Mouse (Mus musculus): ENCODE measurements at regions not wholly inside any gene's neighbourhood (a gene's known extent, or its start where the extent isn't known, plus 50 kb on each side); places are given as distances from the start of the nearest gene placed in this dataset.

DNA sequence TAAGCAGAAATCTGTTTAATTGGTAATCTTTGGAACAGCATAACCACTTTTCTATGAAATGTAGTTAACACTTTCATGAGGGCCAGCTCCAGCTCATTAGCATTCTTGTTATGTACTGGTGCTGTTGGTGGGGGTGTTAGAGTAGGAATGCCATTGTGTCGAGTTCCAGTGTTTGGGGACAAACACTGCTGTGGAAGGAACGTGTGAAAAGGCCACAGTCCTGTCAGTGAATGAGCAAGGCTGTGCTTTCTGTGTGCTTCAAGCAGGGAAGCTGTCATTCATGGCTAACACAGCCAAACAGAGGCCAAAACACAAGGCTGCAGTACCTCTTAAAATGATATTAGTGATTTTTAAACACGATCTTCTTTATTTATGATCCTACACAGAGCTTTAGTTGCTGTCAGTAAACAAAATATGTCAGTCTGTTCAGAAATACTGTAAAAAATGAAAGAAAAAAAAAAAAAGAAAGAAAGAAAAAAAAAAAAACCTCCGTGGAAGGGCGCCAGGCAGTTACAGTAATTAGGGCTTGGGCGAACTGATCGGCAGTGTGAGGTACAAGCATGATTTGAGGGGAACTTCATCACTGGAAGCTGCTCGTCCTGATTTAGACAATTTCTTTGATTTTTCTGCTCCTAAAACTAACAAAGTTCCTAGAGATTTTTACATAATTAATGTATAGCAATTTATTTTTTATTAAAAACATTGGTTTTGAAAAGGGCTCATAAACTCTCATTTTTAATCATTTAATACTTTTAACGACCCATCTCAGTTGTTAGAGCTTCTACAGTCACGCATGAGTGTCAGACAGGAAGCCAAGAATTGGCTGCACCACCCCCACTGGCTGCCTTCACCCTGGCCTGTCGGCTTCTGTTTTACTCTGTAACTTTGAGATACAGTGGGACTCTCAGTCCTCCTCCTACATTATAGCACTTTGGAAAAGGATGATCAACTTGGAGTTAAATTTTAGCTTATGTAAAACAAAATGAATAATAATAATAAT, 80.8 kb upstream of the Dnajc24 start:
- DNase-seq (ENCODE audit: extremely low spot score, low read depth, low spot score) = no peak

DNA sequence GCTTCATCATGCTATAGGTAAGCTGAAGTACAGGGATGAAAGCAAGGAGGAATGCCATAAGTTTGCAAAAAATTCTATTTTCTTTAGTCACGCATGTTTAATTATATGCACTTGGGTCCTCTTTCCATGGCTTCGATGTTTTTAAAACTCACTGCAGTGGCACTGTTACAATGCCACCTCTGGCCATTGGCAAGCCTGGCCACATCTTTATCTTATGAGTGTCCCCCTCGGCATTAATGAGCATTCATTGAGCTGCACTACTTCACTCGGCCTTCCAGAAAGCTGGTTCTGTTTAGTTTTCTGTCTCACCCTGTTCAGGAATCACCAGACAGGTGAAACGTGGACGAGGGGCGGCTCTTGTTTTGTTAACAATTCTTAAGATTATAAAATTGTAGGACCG, 79.7 kb upstream of the Dnajc24 start:
- DNase-seq (ENCODE audit: extremely low spot score, low read depth, low spot score) = no peak

DNA sequence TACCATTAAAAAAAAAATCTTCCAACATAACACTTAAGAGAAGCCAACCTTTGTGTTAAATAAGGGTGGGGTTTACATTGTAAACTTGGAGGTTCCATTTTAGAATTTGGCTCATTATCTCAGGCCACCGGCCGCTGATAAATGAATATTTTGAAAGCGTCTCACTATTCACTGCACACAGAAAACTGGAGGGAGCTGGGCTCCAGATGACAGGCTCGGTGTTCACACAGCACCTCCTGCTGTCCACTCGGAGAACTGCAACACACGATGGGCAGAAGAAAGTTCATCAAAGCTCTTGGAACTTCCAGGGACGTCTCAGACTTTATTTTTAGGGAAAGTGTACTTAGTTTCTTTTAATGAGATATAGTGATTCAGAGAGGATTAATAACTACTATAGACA, 78.6 kb upstream of the Dnajc24 start:
- peak; percentile 66 for DNase-seq (ENCODE audit: extremely low spot score, low read depth, low spot score)

DNA sequence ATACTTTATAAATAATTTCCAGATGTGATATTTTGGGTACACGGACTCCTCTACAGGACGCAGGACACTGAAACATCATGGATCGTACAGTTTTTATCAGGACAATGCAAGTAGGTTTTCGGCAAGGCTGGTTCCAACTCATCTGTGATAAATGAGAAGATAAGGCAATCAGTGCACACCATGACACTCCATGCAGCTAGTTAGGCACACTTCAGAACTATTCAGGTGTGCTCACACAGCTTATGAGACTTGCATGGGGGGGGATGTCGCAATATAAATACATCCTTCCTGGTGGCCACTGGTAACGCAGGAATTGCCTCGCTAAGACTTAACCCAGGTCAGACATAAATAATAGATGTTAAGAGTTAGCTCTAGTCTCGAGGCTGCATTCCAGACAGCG, 77.3 kb upstream of the Dnajc24 start:
- no peak for DNase-seq (ENCODE audit: extremely low spot score, low read depth, low spot score)

DNA sequence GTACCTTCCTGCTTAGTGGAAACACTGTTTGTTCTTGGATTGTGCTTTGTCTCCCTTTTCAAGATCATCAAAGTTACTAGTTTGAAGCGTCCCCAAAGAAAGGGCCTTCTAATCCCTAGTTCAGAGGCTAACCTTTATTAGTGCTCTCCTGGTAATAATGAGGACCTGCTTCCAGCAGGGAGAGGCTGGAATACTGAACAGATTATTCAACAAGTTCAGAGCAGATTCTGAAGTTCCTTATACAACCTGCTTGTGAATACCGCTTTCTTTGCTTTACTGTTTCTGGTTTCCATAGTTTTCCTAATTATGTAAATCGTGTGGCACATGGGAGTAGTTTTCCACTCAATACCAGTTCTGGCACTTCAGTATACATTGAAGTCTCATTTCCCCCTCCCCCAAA, 75.2 kb upstream of the Dnajc24 start:
- DNase-seq (ENCODE audit: extremely low spot score, low read depth, low spot score) = no peak

DNA sequence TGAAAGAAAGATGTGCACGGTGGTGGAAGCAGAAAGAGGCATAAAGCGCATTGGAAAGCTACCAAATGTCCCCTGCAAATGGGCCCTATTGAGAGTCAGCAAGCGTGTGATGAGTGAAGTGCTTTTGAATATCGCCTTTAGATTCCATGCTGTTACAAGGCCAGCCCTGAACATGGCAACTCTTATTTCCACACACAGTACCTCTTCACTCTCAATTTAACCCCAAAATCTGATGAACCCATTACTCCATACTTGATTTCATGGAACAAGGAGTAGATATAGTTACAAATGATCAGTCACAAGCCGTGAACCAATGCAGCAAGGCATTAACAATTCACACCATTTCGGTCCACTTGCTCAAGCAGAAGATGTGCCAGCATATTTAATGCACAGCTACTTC, 71.1 kb upstream of the Dnajc24 start:
- DNase-seq (ENCODE audit: extremely low spot score, low read depth, low spot score) = no peak

DNA sequence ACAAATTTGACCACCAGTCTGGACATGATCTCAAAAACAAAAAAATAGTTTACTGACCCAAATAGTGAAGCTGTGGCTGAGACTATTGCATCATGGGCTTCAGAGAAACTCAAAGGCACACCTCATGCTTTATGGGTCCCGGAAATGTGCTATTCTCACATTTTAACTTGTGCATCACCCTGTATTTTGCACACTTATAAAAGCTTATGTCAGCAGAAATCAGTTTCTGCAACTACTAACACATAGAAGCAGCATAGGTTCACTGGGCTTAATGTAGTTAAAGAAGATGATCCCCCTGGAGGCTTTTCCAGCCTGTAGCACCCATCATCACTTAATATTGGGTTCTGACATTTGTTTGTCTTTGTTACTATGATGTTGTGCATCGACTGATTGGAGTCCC, 61.0 kb upstream of the Dnajc24 start:
- no peak for DNase-seq (ENCODE audit: extremely low spot score, low read depth, low spot score)
